Mouse (Mus musculus) limb, embryonic 10.5 days (tissue): ENCODE measurements around the gene Trim17. TPM values are rescaled to one million over a fixed set of nuclear protein-coding genes. Genes with fewer than 3 reads are reported as not detected.

Source experiments
- DNase-seq: peaks from one replicate; pipeline ENCODE4 v3.0.0-alpha.2; 2017; ENCODE audit warnings: low spot score
- H3K27ac ChIP-seq: fragments of 300-500 bp; sonication (generic); 2 replicates; pipeline ENCODE4 v1.5.1; 2016; ENCODE audit warnings: mild to moderate bottlenecking
- H3K27me3 ChIP-seq: fragments of 300-500 bp; sonication (generic); 2 replicates; pipeline ENCODE4 v1.6.1; 2016; ENCODE audit warnings: low read depth, mild to moderate bottlenecking; ENCODE audit not compliant: poor library complexity, severe bottlenecking
- H3K36me3 ChIP-seq: fragments of 300-500 bp; sonication (generic); 2 replicates; pipeline ENCODE4 v1.6.1; 2016; ENCODE audit warnings: mild to moderate bottlenecking, moderate library complexity
- H3K4me1 ChIP-seq: fragments of 300-500 bp; sonication (generic); 2 replicates; pipeline ENCODE4 v1.6.1; 2016
- H3K4me3 ChIP-seq: fragments of 300-500 bp; sonication (generic); 2 replicates; pipeline ENCODE4 v1.5.1; 2016; ENCODE audit warnings: mild to moderate bottlenecking, moderate library complexity
- H3K9me3 ChIP-seq: fragments of 300-500 bp; sonication (generic); replicated peaks from 2 replicates; pipeline ENCODE4 v1.6.1; 2016; ENCODE audit warnings: mild to moderate bottlenecking
- WGBS: fragments of 180-500 bp; shearing (Covaris S2); methylation state at CpG from one replicate; pipeline ENCODE4 v1.1.7; 2016; 5-methylcytosine and 5-hydroxymethylcytosine counted together
- polyA plus RNA-seq: library from polyadenylated mRNA; unstranded; fragments of >200 nt; fragmentation: Nextera tagmentation; extraction: Ambion mirVana; gene quantifications from 2 replicates; pipeline ENCODE4 v1.2.1, GENCODE M21; 2016

Gene Trim17
- polyA plus RNA-seq, 1 experiment from 2014 or later = 0.35 TPM

GRCm38 (mm10) chr11:58978706-58979030, 24.2 kb downstream of the Trim17 start:
- no peaks in the 10 kb centered on the region for H3K9me3 ChIP-seq
- peaks cover 54% of the 10 kb centered on the region for H3K36me3 ChIP-seq
- peaks cover 33% of the 10 kb centered on the region for H3K4me1 ChIP-seq
- 8% methylated on average over 5 of the region's 5 CpGs for WGBS
- H3K4me3 ChIP-seq = peak overlapping the region; percentile 81
- no peaks in the 10 kb centered on the region for H3K27me3 ChIP-seq
- DNase-seq = no peak
- H3K27ac ChIP-seq = peak overlapping the region; percentile 88

- Histone ChIP-seq H3K9me3 (no peaks in the 10 kb centered on the region), H3K36me3 (peaks cover 55% of the 10 kb centered on the region)
- no peak for DNase-seq
These were observed 24.7 kb downstream of the Trim17 start for GRCm38 (mm10) chr11:58979183-58979582.

GRCm38 (mm10) chr11:58979661-58980060, 25.2 kb downstream of the Trim17 start:
- peak overlapping the region; percentile 81 for H3K4me3 ChIP-seq
- H3K9me3 ChIP-seq = no peaks in the 10 kb centered on the region
- no peak overlapping the region for H3K27ac ChIP-seq
- DNase-seq = no peak
- 83% methylated on average over 7 of the region's 7 CpGs for WGBS
- peaks cover 55% of the 10 kb centered on the region for H3K36me3 ChIP-seq
- peaks cover 33% of the 10 kb centered on the region for H3K4me1 ChIP-seq
- H3K27me3 ChIP-seq = no peaks in the 10 kb centered on the region

More at GRCm38 (mm10) chr11:58979183-58979582, 24.7 kb downstream of the Trim17 start:
- 83% methylated on average over 3 of the region's 3 CpGs for WGBS
- H3K4me1 ChIP-seq = peaks cover 33% of the 10 kb centered on the region
- no peaks in the 10 kb centered on the region for H3K27me3 ChIP-seq
- peak overlapping the region; percentile 81 for H3K4me3 ChIP-seq
- H3K27ac ChIP-seq = no peak overlapping the region

- no peak for DNase-seq
- H3K4me1 ChIP-seq = peaks cover 33% of the 10 kb centered on the region
- H3K36me3 ChIP-seq = peaks cover 55% of the 10 kb centered on the region
- no peak overlapping the region for H3K27ac ChIP-seq
- WGBS = 70% methylated on average over 5 of the region's 5 CpGs
- H3K4me3 ChIP-seq = no peak overlapping the region
- no peaks in the 10 kb centered on the region for H3K9me3 ChIP-seq
- no peaks in the 10 kb centered on the region for H3K27me3 ChIP-seq
These were observed 26.0 kb downstream of the Trim17 start for GRCm38 (mm10) chr11:58980381-58980990.

- Histone ChIP-seq H3K36me3 (peaks cover 64% of the 10 kb centered on the region), H3K4me1 (peaks cover 29% of the 10 kb centered on the region), H3K4me3 (no peak overlapping the region), H3K9me3 (no peaks in the 10 kb centered on the region), H3K27me3 (no peaks in the 10 kb centered on the region), H3K27ac (no peak overlapping the region)
- 65% methylated on average over 14 of the region's 14 CpGs for WGBS
- no peak for DNase-seq
These were observed 27.3 kb downstream of the Trim17 start for GRCm38 (mm10) chr11:58981541-58982447.

- H3K9me3 ChIP-seq = no peaks in the 10 kb centered on the region
- no peak overlapping the region for H3K27ac ChIP-seq
These were observed 28.1 kb downstream of the Trim17 start for GRCm38 (mm10) chr11:58982471-58983097.

GRCm38 (mm10) chr11:58983691-58984341, 29.3 kb downstream of the Trim17 start:
- WGBS = 91% methylated on average over 6 of the region's 6 CpGs
- H3K4me3 ChIP-seq = no peak overlapping the region
- DNase-seq = no peak
- no peaks in the 10 kb centered on the region for H3K9me3 ChIP-seq
- H3K36me3 ChIP-seq = peaks cover 84% of the 10 kb centered on the region
- H3K27me3 ChIP-seq = no peaks in the 10 kb centered on the region
- peaks cover 20% of the 10 kb centered on the region for H3K4me1 ChIP-seq
- H3K27ac ChIP-seq = no peak overlapping the region

More at GRCm38 (mm10) chr11:58982471-58983097, 28.1 kb downstream of the Trim17 start:
- Histone ChIP-seq H3K27me3 (no peaks in the 10 kb centered on the region), H3K36me3 (peaks cover 71% of the 10 kb centered on the region), H3K4me3 (no peak overlapping the region), H3K4me1 (peaks cover 26% of the 10 kb centered on the region)
- DNase-seq = no peak
- 93% methylated on average over 18 of the region's 18 CpGs for WGBS

GRCm38 (mm10) chr11:58984657-58985056, 30.2 kb downstream of the Trim17 start:
- WGBS = 92% methylated on average over 7 of the region's 7 CpGs
- H3K4me3 ChIP-seq = no peak overlapping the region
- H3K36me3 ChIP-seq = peaks cover 92% of the 10 kb centered on the region
- DNase-seq = no peak
- no peak overlapping the region for H3K27ac ChIP-seq
- peaks cover 11% of the 10 kb centered on the region for H3K4me1 ChIP-seq
- H3K27me3 ChIP-seq = no peaks in the 10 kb centered on the region
- no peaks in the 10 kb centered on the region for H3K9me3 ChIP-seq

- no peak for DNase-seq
- WGBS = 92% methylated on average over 3 of the region's 3 CpGs
- peaks cover 4% of the 10 kb centered on the region for H3K4me1 ChIP-seq
- H3K36me3 ChIP-seq = peaks cover 98% of the 10 kb centered on the region
- H3K4me3 ChIP-seq = no peak overlapping the region
- no peak overlapping the region for H3K27ac ChIP-seq
- no peaks in the 10 kb centered on the region for H3K9me3 ChIP-seq
- H3K27me3 ChIP-seq = no peaks in the 10 kb centered on the region
These were observed 30.9 kb downstream of the Trim17 start for GRCm38 (mm10) chr11:58985299-58985917.

- H3K27ac ChIP-seq = no peak overlapping the region
- H3K4me3 ChIP-seq = no peak overlapping the region
- H3K4me1 ChIP-seq = peaks cover 2% of the 10 kb centered on the region
- no peak for DNase-seq
- H3K36me3 ChIP-seq = peaks cover 69% of the 10 kb centered on the region
- H3K27me3 ChIP-seq = peaks cover 14% of the 10 kb centered on the region
- no peaks in the 10 kb centered on the region for H3K9me3 ChIP-seq
- 96% methylated on average over 4 of the region's 4 CpGs for WGBS
These were observed 34.7 kb downstream of the Trim17 start for GRCm38 (mm10) chr11:58989166-58989565.

GRCm38 (mm10) chr11:58990141-58990540, 35.7 kb downstream of the Trim17 start:
- Histone ChIP-seq H3K4me1 (peaks cover 8% of the 10 kb centered on the region), H3K9me3 (no peaks in the 10 kb centered on the region), H3K36me3 (peaks cover 60% of the 10 kb centered on the region), H3K27ac (no peak overlapping the region), H3K27me3 (peaks cover 23% of the 10 kb centered on the region), H3K4me3 (no peak overlapping the region)
- no peak for DNase-seq
- WGBS = 86% methylated on average over 17 of the region's 17 CpGs

- Histone ChIP-seq H3K4me1 (peaks cover 8% of the 10 kb centered on the region), H3K27me3 (peaks cover 30% of the 10 kb centered on the region), H3K27ac (no peak overlapping the region), H3K9me3 (no peaks in the 10 kb centered on the region), H3K36me3 (peaks cover 53% of the 10 kb centered on the region), H3K4me3 (no peak overlapping the region)
- no peak for DNase-seq
- WGBS = 88% methylated on average over 9 of the region's 9 CpGs
These were observed 36.3 kb downstream of the Trim17 start for GRCm38 (mm10) chr11:58990794-58991193.
